Mouse (Mus musculus) bone marrow macrophage, adult 2 months (primary cell): ENCODE data around the gene Hmces. TPM values are rescaled to one million over a fixed set of nuclear protein-coding genes. Genes with fewer than 3 reads are reported as not detected.

Experiments
- H3K27ac ChIP-seq: 2 replicates; pipeline ENCODE4 v1.5.1; 2012; ENCODE audit warnings: low read depth, low read length; ENCODE audit not compliant: insufficient read depth
- H3K4me1 ChIP-seq: 2 replicates; pipeline ENCODE4 v1.6.1; 2012; ENCODE audit warnings: low read length; ENCODE audit not compliant: control insufficient read depth, insufficient read depth
- H3K4me3 ChIP-seq: 2 replicates; pipeline ENCODE4 v1.5.1; 2012; ENCODE audit warnings: mild to moderate bottlenecking, low read length, moderate library complexity; ENCODE audit not compliant: insufficient read depth
- CTCF ChIP-seq: IDR thresholded peaks from 2 replicates; pipeline ENCODE4 v1.5.1; 2012; ENCODE audit warnings: low read depth, mild to moderate bottlenecking, low read length, moderate library complexity
- POLR2A ChIP-seq: IDR thresholded peaks from 2 replicates; pipeline ENCODE4 v1.6.1; 2012; ENCODE audit warnings: mild to moderate bottlenecking, low read depth, low read length, borderline replicate concordance
- polyA plus RNA-seq: library from polyadenylated mRNA; stranded (reverse); fragments of >200 nt; gene quantifications from 2 replicates; pipeline ENCODE4 v1.2.4, GENCODE M21; 2012; ENCODE audit not compliant: missing spikeins, insufficient read depth, insufficient read length

The Hmces gene
- polyA plus RNA-seq, 1 experiment = 20.0 TPM

DNA sequence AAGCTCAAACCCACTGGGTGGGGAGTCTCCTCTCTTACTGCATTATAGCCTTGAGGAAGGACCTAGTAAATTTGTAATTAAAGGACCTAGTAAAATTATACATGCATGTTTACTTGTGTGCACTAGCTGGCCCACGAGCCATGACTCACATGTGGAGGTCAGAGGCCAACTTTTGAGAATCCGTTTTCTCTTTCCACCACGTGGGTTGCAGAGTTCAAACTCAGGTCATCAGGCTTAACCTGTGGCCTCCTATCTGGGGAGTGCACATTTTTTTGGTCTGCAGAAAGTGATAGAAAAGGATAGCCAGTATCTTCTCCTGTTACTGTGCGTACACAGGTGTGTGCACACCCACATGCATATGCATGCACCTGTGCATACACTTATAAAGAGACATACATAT is 34.7 kb upstream of the Hmces start:
- H3K4me3 ChIP-seq = no peak overlapping the region
- peaks cover 4% of the 10 kb centered on the region; the same call in 1 of the 2 replicates for H3K4me1 ChIP-seq
- H3K27ac ChIP-seq = no peak overlapping the region
- no peak for TF ChIP-seq POLR2A
- no peak for TF ChIP-seq CTCF

DNA sequence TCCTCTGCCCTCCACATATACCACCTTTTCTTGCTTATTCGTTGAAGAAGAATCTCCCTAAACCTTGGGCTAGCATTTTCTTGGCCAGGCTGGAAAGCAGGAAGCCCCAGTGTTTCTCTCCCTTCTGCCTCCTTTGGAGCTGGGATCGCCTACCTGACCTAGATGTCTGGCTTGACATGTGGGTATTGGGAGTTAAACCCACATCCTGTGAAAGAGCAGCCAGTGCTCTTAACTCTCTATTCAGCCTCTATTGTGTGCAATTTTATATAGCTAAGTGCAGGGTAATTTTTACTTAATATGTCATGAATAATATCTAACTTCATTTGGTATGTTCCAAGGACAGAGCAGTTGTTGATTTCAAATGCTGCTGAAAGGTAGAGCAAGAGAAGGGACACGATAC is 34.1 kb upstream of the Hmces start:
- Histone ChIP-seq H3K4me3 (no peak overlapping the region), H3K4me1 (peaks cover 4% of the 10 kb centered on the region; the same call in 1 of the 2 replicates), H3K27ac (no peak overlapping the region)
- TF ChIP-seq CTCF (no peak), POLR2A (no peak)

DNA sequence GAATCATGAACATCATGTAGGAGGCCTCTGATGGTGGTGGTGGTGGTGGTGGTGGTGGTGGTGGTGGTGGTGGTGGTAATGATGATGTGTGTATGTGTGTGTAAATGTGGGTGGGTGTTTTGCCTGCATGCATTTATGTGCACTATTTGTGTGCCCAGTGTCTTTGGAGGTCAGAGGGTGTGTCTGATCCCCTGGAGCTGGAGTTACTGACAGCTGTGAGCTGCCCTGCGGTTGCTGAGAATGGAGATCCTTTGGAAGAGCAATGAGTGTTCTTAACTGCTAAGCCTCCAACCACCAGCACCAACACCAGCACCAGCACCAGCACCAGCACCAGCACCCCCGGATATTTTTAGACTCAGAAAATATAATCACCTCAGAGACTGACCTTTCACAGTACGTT is 31.5 kb upstream of the Hmces start:
- no peak for TF ChIP-seq CTCF
- no peak for TF ChIP-seq POLR2A
- Histone ChIP-seq H3K27ac (no peak overlapping the region), H3K4me1 (peaks cover 6% of the 10 kb centered on the region), H3K4me3 (no peak overlapping the region)

DNA sequence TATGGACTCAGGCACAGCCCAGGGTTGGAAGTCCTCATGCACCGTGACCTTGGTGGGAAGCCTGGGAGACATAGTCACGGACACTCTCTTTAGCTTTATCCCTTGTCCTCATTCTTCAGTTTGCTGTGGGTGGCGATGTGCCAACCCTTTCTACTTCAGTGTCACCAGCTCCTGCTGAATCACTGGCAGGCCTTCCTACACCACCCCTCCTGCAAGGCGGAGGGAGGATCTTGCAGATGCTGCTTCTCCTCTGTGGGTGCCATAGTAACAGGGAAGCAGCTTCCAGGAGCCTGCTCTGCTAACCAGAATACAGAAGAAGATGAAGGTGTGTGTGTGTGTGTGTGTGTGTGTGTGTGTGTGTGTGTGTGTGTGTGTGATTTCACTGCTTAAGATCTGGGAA is 30.9 kb upstream of the Hmces start:
- no peak overlapping the region for H3K4me3 ChIP-seq
- TF ChIP-seq CTCF (no peak), POLR2A (no peak)
- no peak overlapping the region for H3K27ac ChIP-seq
- peaks cover 7% of the 10 kb centered on the region for H3K4me1 ChIP-seq

DNA sequence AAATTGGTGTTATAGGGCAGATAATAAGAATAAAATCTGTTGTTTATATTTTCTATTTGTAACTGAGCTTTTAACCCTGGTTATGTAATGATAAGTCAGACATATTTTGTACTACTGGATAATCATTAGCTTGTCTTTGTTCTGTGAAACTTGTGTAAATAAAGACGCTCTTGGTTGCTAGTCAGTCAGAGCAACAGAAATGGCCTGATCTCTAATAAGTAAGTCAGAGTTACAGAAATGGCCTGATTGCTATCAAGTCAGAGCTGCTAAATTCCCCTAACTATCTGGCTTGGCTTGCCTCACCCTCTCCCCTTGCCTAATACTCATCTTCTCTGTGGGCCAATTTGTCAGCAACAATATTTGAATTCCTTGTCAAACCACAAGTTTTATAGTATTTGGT is 27.0 kb upstream of the Hmces start:
- TF ChIP-seq POLR2A (no peak), CTCF (no peak)
- Histone ChIP-seq H3K4me1 (peaks cover 11% of the 10 kb centered on the region), H3K4me3 (no peak overlapping the region), H3K27ac (no peak overlapping the region)

DNA sequence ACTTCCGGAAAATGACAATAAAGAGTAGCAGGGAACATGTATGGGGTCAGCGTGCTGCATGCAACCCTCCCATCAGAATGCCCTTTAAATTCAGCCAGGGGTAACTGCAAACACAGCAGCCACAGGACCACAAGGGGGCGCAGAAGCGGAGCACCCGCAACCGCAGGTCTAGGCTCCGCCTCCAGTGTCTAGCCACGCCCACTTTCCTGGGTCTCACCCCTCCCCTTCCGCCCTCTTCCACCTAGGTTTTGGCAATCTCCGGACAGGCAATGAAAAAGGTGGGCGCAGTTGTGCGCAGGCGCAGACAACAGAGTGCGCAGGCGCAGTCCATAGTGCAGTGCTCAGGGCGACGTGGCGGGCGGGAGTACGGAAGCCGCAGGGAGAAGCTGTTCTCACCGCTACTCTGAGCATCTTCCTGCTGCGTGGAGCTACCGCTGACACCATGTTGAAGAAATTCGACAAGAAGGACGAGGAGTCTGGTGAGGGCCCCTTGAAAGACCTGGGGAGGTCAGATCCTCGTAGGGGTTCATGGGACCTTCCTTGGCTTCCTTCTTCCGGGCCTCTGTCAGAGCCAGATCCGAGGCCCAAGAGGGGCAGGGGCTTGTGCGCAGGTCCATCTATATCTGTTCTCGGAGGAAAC is 26.0 kb upstream of the Hmces start, which contains the start of gene Copg1:
Gene Copg1 (plus strand): TSS at position 221 of the 640 bp plus-strand sequence.
- H3K4me1 ChIP-seq = peaks cover 8% of the 10 kb centered on the region
- no peak within 1 kb of the TSS for H3K27ac ChIP-seq
- H3K4me3 ChIP-seq = peak within 1 kb of the TSS; percentile 86
- TF ChIP-seq POLR2A (no peak), CTCF (peak; percentile 55)

DNA sequence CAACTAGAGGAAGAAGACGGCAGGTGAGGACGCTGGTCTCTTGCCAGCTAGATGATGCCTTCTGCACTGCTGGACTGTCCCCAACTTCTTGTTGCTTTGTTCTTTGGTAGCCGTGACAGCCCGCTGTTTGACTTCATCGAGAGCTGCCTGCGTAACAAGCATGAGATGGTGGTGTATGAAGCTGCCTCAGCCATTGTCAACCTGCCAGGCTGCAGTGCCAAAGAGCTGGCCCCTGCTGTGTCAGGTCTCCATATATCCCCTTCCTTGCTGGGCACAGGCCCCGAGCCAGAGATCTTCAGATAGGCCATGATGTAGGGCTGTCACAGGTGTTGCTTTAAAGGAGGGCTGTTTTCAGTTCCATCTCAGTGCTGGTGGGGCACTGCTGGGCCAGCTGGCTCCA is 19.8 kb upstream of the Hmces start:
- Histone ChIP-seq H3K27ac (no peak overlapping the region), H3K4me3 (no peak overlapping the region), H3K4me1 (peaks cover under 1% of the 10 kb centered on the region)
- TF ChIP-seq CTCF (no peak), POLR2A (no peak)

DNA sequence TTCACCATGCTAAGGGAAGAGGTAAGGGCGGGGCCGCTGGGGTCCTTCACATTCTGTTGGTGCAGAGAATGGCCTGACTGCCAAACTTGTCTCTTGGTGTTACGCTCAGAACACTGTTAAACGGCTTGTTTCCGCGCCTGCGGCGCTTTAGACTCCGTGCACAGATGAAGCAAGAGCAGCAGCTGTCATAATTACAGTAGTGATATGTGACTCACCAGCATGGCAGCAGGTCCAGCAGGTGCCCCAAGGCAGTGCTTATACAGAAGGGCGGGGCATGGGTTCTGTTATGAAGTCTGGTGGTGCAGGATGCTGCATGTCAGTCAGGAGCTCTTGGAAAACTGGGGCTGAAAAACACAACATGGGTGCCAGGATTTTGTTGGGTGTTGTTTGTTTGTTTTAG is 15.7 kb upstream of the Hmces start:
- TF ChIP-seq CTCF = no peak
- no peak overlapping the region for H3K27ac ChIP-seq
- H3K4me3 ChIP-seq = no peak overlapping the region
- H3K4me1 ChIP-seq = no peaks in the 10 kb centered on the region

DNA sequence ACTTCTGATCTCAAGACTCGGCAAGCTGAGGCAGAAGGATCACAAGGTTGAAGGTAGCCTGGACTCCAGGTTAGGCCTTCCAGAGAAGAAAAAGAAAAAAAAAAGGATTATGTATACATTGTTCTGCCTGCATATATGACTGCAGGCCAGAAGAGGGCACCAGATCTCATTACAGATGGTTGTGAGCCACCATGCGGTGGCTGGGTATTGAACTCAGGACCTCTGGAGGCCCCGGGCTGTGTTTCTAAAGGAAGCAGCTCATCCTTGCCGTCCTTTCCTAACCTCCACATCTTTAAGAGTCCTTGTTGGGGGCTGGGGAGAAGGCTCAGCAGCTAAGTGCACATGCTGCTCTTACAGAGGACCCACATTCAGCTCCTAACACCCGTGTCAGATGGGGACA is 7.1 kb upstream of the Hmces start:
- peak; percentile 31; the same call in 1 of the 2 replicates for TF ChIP-seq CTCF
- no peak for TF ChIP-seq POLR2A
- H3K27ac ChIP-seq = no peak overlapping the region
- H3K4me1 ChIP-seq = no peaks in the 10 kb centered on the region
- H3K4me3 ChIP-seq = no peak overlapping the region

DNA sequence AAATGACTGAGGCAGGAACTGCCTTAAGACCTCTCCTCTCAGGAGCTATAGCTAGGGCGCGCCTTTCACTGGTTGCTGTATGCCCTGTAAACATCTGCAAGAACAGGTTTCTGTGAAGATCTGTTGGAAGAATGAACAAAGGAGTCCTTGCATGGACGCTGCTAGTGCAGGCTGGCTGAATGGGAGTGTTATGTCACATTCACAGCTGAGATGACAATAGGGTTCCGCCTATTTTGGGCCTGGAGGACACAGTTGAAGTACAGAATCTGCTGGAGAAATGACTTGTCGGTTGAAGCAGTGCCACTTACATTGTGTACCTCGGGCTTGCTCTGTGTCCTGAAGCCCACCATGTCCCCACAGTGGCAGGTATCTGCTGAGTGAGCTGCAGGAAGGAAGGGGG is 4.6 kb upstream of the Hmces start:
- Histone ChIP-seq H3K4me1 (no peaks in the 10 kb centered on the region; the same call in 1 of the 2 replicates), H3K27ac (no peak overlapping the region), H3K4me3 (no peak overlapping the region)
- TF ChIP-seq CTCF (no peak), POLR2A (no peak)
